Mouse (Mus musculus) liver, embryonic 14.5 days (tissue): ENCODE data around the gene Tnrc18.

Source experiments
- CTCF ChIP-seq: IDR thresholded peaks from 2 replicates; pipeline ENCODE4 v1.5.1; 2016; ENCODE audit warnings: antibody characterized with exemption, low read depth, control low read depth
- EP300 ChIP-seq: IDR thresholded peaks from 2 replicates; pipeline ENCODE4 v1.6.1; 2016; ENCODE audit warnings: antibody characterized with exemption, low read depth

- TF ChIP-seq EP300 (no peak), CTCF (no peak)
Measured at GRCm38 (mm10) chr5:142818435-142819360, 1.2 kb upstream of the Tnrc18 start.
